Mouse (Mus musculus) cerebellum, adult 8-10 months (tissue): ENCODE data around the gene Itga6.

ENCODE experiments used
- DNase-seq: peaks from one replicate; pipeline ENCODE4 v3.0.0; 2022

The Itga6 gene

DNA sequence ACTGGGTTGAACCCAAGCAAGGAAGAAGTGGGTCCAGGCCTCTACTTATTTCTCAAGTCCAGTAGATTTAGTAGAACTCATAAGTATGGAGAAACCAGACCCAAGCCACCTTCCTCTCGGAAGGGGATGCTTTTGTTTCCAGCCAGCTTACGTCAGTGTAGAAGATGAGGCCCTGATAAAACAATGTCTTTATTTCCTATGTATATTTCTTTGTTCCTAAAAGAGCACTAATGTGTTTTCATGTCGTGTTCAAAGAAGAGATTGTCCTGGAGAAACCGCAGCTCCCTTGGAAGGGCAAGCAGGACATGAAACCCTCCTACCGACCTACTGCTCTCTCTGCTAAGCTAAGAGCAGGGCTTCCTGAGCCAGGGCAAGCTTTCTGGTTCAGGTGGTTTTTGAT, 20.6 kb downstream of the Itga6 start:
- no peak for DNase-seq

DNA sequence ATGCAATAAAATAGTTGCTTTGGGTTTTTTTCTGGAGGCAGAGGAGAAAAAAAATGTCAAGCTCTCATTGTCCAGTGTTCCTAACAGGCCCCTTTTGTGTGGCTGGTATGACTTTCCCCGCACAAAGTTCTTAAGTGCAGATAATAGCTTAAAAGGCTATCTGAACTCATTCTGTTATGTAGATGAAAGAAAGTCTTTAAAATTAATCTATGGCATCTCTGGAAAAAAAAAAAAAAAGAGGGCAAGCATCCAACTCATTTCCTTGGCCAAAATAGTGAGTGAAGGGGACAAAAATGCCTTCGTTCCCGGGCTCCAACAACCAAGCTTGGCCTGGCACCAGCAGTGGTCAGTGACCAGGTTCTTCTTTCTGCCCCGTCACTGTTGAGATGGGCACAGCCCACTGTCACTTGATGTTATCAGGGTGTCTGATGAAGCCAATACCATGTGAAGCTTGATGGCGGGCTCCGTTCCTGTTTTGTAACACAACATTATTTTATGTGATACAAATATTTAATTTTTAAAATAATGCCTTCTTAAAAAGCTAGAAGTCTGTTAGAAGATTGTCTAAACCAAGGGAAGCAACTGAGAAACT, 21.7 kb downstream of the Itga6 start:
- DNase-seq, result no peak

DNA sequence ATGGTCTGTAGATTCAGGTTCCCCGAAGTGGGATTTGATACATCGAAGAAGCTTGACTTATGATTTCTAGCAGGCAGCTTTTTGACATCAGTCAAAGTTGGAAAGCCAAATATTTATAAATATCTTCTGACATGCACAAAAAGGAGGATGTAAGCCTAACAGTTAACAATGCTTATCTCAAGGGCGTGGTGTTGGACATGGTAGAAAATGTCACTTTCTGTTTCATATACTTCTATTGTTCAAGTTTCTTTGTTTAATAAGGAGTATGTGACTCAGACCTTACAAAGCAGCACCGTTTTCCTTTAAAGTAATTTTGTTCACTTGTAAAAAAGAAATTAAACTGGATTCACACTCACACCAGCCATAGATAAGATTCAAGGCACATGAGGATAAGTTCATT, 26.3 kb downstream of the Itga6 start:
- no peak for DNase-seq

DNA sequence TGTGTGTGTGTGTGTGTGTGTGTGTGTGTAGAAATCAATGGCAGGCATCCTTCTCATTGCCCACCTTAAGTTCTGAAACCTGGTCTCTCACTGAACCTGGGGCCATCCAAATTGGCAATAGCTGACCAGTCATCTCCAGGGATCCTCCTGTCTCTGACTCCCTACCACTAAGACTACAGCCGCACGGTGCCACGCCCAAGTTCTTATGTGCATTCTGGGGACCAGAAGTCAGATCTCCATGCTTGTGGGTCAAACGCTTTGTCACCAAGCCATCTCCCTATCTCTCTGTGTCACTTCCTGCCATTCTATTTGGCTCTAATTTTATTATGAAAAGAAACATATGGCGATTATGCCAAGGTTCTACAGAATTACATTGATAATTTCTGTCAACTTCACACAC, 28.3 kb downstream of the Itga6 start:
- no peak for DNase-seq

GRCm38 (mm10) chr2:71774246-71774951, 29.0 kb downstream of the Itga6 start:
- no peak for DNase-seq

DNA sequence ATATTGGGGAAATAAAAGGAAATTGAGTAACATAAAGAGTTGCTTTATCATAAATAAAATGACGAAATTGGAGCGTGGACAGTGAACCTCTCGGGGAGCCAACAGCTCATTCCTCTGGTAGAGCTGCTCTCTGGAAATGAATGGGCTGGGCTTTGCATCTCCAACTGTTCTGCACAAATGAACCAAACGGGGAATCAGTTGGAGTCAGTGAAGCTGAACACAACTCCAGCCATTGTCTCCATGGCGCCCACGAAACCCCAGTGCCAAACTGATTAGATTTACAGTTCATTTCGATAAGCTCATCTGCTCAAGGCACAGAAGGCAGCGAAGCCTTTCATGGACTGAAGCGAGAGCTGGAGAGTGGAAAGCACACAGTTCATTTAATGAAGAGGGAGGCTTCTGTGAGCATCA, 29.8 kb downstream of the Itga6 start:
- DNase-seq, result no peak

DNA sequence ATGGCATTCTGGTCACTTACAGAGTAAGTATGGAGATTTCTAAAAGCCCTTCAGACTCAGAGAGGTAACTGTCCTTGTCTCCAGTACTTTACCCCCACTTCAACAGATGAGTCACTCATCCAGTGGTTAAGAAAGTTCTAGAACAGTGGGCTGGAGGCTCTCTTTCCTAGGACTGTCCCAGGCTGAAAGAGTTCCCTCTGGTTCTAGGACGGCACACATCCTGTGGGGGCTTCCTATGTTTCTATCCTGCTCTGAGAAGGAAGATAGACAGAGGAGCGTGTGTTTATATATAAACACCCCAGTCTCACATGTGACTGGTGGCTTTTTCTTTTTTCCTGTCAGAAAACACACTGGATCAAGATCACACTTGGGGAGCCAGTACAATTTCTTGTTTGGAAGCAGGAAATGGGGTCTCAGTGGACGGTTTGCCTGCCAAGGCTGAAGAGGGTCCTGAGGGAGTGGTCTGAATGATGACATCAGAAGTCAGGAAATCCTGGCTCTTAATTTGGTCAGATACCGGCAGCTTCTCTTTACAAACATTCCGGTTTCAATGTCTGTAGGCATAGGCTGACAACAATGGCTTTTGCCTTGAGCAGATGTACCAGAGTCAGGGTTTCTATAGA, 34.0 kb downstream of the Itga6 start:
- no peak for DNase-seq

GRCm38 (mm10) chr2:71780016-71780415, 34.6 kb downstream of the Itga6 start:
- no peak for DNase-seq

- DNase-seq, result no peak
Observed at GRCm38 (mm10) chr2:71785260-71785659, 39.8 kb downstream of the Itga6 start.

GRCm38 (mm10) chr2:71786060-71786459, 40.6 kb downstream of the Itga6 start:
- DNase-seq, result no peak

GRCm38 (mm10) chr2:71786591-71787155, 41.3 kb downstream of the Itga6 start:
- peak; percentile 29 for DNase-seq

DNA sequence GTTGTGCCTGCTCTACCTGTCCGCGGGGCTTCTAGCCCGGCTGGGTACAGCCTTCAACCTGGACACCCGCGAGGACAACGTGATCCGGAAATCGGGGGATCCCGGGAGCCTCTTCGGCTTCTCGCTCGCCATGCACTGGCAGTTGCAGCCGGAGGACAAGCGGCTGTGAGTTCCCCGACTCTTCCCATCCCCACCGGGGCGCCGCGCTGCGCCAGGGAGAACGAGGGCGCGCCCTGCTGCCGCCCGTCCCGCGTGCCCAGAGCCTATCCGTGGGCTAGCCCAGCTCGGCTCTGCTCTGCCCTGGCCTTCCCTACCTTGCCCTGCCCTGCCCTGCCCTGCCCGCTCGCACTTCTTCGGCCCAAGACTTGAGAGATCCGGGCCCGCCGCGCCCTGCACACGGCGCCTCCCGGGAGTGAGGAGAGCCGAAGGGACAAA, 41.8 kb downstream of the Itga6 start:
- DNase-seq, result peak; percentile 49

DNA sequence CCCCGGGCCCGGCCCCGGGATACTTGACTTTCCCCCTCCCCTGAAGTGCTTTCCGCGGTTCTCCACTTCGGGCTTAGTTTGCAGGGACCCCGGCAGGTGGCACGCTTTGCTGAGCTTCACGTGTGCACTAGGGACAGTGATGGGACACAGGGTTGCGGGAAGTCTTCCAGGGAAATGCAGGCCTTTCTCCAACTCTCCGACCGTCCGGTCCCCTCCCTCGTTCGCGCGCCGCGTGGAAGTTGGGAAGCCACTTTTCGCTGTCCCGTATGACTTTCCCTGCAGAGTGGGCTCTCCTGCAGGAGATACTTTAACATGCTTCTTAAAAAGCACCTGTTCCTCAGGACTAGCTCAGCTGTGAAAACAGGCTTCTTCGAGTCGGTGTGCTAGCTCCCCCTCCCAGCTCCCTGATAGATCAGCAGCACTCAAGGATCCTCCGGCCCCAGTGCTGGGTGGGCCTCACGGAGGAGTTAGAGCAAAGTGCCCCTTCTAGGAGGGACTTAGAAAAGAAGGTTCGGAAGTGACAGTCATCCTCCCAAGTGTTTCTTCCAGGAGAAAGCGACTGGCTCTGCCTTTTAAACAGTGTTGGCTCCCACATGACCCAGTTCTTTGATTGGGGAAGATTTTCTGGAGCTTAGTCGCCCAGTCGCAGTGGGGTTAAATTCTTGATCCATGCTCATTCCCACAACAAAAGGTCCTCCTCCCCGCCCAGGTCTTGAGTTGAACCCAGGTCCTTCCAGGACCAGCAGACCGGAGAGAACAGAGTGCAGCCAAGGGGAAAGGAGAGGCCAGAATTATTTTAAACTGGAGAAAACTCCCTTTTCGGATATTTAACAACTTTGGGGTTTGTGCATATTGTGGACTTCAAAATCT, 42.4 kb downstream of the Itga6 start:
- DNase-seq, result peak; percentile 13

GRCm38 (mm10) chr2:71790752-71791151, 45.3 kb downstream of the Itga6 start:
- DNase-seq, result no peak

- DNase-seq, result no peak
Observed at GRCm38 (mm10) chr2:71791203-71791602, 45.8 kb downstream of the Itga6 start.

DNA sequence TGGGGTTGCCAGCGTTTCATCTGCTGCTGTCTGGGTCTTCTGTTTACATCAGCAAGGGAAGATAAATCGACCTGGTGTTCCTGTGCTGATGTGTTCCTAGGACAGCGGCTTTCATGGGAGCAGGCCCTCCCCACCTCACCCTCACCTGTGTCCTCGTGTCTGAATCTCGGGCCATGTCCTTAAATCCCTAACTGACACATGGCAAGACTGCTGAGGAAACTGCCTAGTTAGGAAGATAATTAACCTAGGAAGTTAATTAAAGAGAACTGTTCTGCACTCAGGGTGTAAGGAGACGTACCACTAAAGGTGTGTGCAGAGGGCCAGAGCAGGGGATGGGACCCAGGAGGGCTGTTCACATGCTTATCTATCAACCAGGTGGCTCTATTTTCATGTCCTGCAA, 48.7 kb downstream of the Itga6 start:
- no peak for DNase-seq

- DNase-seq, result no peak
Observed at GRCm38 (mm10) chr2:71796787-71797186, 51.4 kb downstream of the Itga6 start.

DNA sequence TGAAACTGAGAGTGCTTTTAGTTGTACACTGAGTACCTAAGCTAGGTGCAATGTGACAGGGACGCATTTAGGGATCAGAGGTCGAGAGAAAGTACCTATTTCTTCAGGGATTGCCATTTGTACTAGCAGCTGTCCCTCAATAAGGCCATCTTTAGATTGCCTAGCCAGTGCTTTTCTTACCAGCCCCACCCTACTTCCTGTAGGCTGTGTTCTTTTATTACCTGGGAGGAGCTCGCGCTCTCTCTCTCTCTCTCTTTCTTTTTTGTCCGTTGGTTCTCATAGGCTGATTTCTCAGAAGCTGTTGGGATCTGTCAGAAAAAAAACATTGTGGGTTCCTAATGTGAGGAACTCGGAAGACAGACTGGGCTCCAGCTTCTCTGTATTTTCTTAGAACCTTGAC, 55.4 kb downstream of the Itga6 start:
- no peak for DNase-seq

DNA sequence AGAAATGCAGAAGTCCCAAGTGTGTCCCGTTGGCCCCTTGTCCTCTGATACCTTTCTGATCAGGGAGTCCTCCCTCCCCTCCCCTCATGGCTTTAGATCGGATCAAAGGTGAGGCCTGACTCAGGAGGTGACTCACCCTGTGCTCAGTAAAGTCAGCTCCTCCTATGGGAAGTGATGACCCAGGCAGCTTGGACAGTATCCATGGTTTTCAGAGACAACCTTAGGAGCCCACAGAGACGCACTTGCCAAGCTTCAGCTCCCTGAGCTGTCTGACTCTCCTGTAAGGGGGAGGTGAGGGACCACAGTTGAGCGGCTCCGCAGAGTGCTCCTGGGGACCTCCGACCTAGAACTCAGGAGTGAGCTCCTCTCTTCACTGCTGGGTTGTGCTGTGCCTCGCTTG, 56.3 kb downstream of the Itga6 start:
- no peak for DNase-seq

GRCm38 (mm10) chr2:71802131-71802530, 56.7 kb downstream of the Itga6 start:
- DNase-seq, result no peak

- no peak for DNase-seq
Observed at GRCm38 (mm10) chr2:71805120-71805519, 59.7 kb downstream of the Itga6 start.

GRCm38 (mm10) chr2:71805611-71806567, 60.5 kb downstream of the Itga6 start:
- DNase-seq, result no peak
